Mouse (Mus musculus): ENCODE data around the gene Pgf.

DNA sequence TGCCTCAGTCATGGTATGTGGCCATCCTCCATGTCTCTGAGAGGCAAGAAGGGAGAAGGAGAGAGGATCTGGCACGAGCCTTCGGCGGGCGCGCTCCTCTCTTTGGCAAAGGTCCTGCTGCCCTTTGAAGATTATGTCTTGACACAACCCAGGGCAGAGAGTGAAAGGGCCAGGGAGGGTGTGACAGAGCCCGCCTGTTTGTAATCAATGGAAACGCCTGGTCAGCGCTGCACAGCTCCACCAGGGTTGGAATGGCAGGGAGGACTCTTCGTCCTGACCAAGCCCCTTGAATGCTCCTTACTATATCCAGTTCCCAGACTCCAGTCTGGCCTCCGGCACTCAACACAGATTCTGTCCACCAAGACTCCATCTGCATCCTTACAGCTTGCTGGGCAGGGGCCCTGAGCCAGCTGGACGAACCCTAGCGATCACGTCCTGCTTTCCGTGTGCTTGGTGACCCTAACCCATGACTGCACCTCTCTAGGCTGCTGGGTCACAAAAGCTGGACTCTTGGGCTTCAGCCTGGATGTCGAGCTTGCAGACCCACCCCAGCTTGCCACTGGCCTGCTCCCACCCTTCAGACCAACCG, 2.4 kb downstream of the Pgf start:
- TF ChIP-seq POLR2A (IDR thresholded peaks at IDR 0.05; ENCODE audit: borderline replicate concordance, low read depth, low read length) (no peak), CTCF (IDR thresholded peaks at IDR 0.05; ENCODE audit: low read depth, low read length) (no peak)
